Comparison of ENCODE assay signal across 20 mouse cellular contexts in genomic region chr11:51840657-51841056, GRCm38 (mm10). TPM values are rescaled to one million over a fixed set of nuclear protein-coding genes. Genes with fewer than 3 reads are reported as not detected.
DNase-seq lines count a peak whose midpoint lies in the region; ATAC-seq and TF ChIP-seq lines count a peak whose summit lies in the region.
"Had no signal": no experiment of that assay in that cellular context is flagged by ENCODE, and none has a peak within 500 bp of the region (broad histone marks: within the 10 kb centered on the region; RNA-seq: fewer than 3 reads in every experiment).

No protein-coding gene starts in this region.

- H3K4me3 ChIP-seq in embryonic facial prominence, embryonic 15.5 days (replicated peaks), result no peak overlapping the region
- no peak overlapping the region for H3K4me3 ChIP-seq in embryonic facial prominence, embryonic 10.5 days
- H3K4me3 ChIP-seq in stomach, embryonic 14.5 days (ENCODE audit: low read depth, low read length), result no peak overlapping the region
- no peak overlapping the region for H3K4me3 ChIP-seq in stomach, postnatal 0 days (ENCODE audit: low read depth, low read length)
- H3K4me3 ChIP-seq in liver, embryonic 14.5 days (ENCODE audit: insufficient read depth in 1 of 2, low read depth in 2 of 2, low read length in 2 of 2), result peak overlapping the region; percentile 28 to 39; a peak in 3 of 4 replicates
- no peak overlapping the region for H3K4me3 ChIP-seq in hindbrain, embryonic 16.5 days (ENCODE audit: low read length)
- no peak overlapping the region for H3K4me3 ChIP-seq in forebrain, embryonic 14.5 days (ENCODE audit: low read depth, low read length)
- H3K4me3 ChIP-seq: forebrain, embryonic 15.5 days; heart, embryonic 13.5 days; kidney, embryonic 15.5 days; midbrain, embryonic 10.5 days; neural tube, embryonic 12.5 days had no signal

- H3K4me2 ChIP-seq in embryonic facial prominence, embryonic 15.5 days (replicated peaks), result no peak overlapping the region
- no peak overlapping the region for H3K4me2 ChIP-seq in stomach, embryonic 14.5 days (replicated peaks; ENCODE audit: low read depth, low read length)
- no peak overlapping the region for H3K4me2 ChIP-seq in stomach, postnatal 0 days (replicated peaks; ENCODE audit: low read depth)
- H3K4me2 ChIP-seq in liver, embryonic 14.5 days (ENCODE audit: low read depth), result peak overlapping the region; percentile 80
- H3K4me2 ChIP-seq in hindbrain, embryonic 16.5 days (ENCODE audit: low read length), result no peak overlapping the region
- no peak overlapping the region for H3K4me2 ChIP-seq in forebrain, embryonic 14.5 days (ENCODE audit: low read length)
- H3K4me2 ChIP-seq: forebrain, embryonic 15.5 days; heart, embryonic 13.5 days; kidney, embryonic 15.5 days; neural tube, embryonic 12.5 days had no signal

- H3K27ac ChIP-seq in embryonic facial prominence, embryonic 15.5 days (replicated peaks), result 0 out of 2 replicates have a peak overlapping the region, but pooled peaks have one; percentile 34
- H3K27ac ChIP-seq in embryonic facial prominence, embryonic 10.5 days (replicated peaks), result no peak overlapping the region
- H3K27ac ChIP-seq in stomach, embryonic 14.5 days (ENCODE audit: low read length), result peak overlapping the region; percentile 44; the same call in 1 of the 2 replicates
- no peak overlapping the region; the same call in 1 of the 2 replicates for H3K27ac ChIP-seq in stomach, postnatal 0 days (replicated peaks)
- peak overlapping the region; percentile 96 for H3K27ac ChIP-seq in liver, embryonic 14.5 days
- H3K27ac ChIP-seq in hindbrain, embryonic 16.5 days (ENCODE audit: low read depth, low read length), result no peak overlapping the region
- H3K27ac ChIP-seq in forebrain, embryonic 14.5 days (ENCODE audit: low read depth, low read length), result no peak overlapping the region
- H3K27ac ChIP-seq: forebrain, embryonic 15.5 days; heart, embryonic 13.5 days; kidney, embryonic 15.5 days; midbrain, embryonic 10.5 days; neural tube, embryonic 12.5 days had no signal

- 72% methylated on average over 9 of the region's 9 CpGs for WGBS in embryonic facial prominence, embryonic 15.5 days
- WGBS in embryonic facial prominence, embryonic 10.5 days, result 89% methylated on average over 9 of the region's 9 CpGs
- 64% methylated on average over 9 of the region's 9 CpGs for WGBS in stomach, embryonic 14.5 days
- 69% methylated on average over 9 of the region's 9 CpGs for WGBS in stomach, postnatal 0 days
- 26% methylated on average over 9 of the region's 9 CpGs for WGBS in liver, embryonic 14.5 days (ENCODE audit: insufficient replicate concordance)
- WGBS in hindbrain, embryonic 16.5 days, result 91% methylated on average over 9 of the region's 9 CpGs
- 88% methylated on average over 9 of the region's 9 CpGs for WGBS in forebrain, embryonic 14.5 days

- TF ChIP-seq CTCF in stomach, postnatal 0 days (IDR thresholded peaks at IDR 0.05; ENCODE audit: low read depth), result no peak
- TF ChIP-seq CTCF in liver, embryonic 14.5 days (IDR thresholded peaks at IDR 0.05; ENCODE audit: low read depth), result no peak

- H3K27me3 ChIP-seq in embryonic facial prominence, embryonic 15.5 days, result no peaks in the 10 kb centered on the region
- H3K27me3 ChIP-seq in embryonic facial prominence, embryonic 10.5 days (replicated peaks; ENCODE audit: low read depth, poor library complexity, severe bottlenecking), result no peaks in the 10 kb centered on the region
- no peaks in the 10 kb centered on the region for H3K27me3 ChIP-seq in stomach, embryonic 14.5 days (ENCODE audit: control insufficient read depth, insufficient read depth, low read length)
- no peaks in the 10 kb centered on the region for H3K27me3 ChIP-seq in stomach, postnatal 0 days (ENCODE audit: control insufficient read depth, insufficient read depth, low read length)
- no peaks in the 10 kb centered on the region for H3K27me3 ChIP-seq in liver, embryonic 14.5 days (ENCODE audit: control insufficient read depth, insufficient read depth, low read length)
- no peaks in the 10 kb centered on the region for H3K27me3 ChIP-seq in hindbrain, embryonic 16.5 days (replicated peaks; ENCODE audit: control insufficient read depth, insufficient read depth, low read length)
- no peaks in the 10 kb centered on the region for H3K27me3 ChIP-seq in forebrain, embryonic 14.5 days (replicated peaks; ENCODE audit: control insufficient read depth, insufficient read depth, low read length)
- H3K27me3 ChIP-seq: forebrain, embryonic 15.5 days; heart, embryonic 13.5 days; neural tube, embryonic 12.5 days had no signal

- no peaks in the 10 kb centered on the region for H3K9me3 ChIP-seq in embryonic facial prominence, embryonic 15.5 days (replicated peaks)
- no peaks in the 10 kb centered on the region for H3K9me3 ChIP-seq in embryonic facial prominence, embryonic 10.5 days
- H3K9me3 ChIP-seq in stomach, embryonic 14.5 days (ENCODE audit: control insufficient read depth, low read depth, low read length), result no peaks in the 10 kb centered on the region
- no peaks in the 10 kb centered on the region for H3K9me3 ChIP-seq in stomach, postnatal 0 days (ENCODE audit: control insufficient read depth, low read length)
- no peaks in the 10 kb centered on the region for H3K9me3 ChIP-seq in liver, embryonic 14.5 days (ENCODE audit: control insufficient read depth, low read length)
- H3K9me3 ChIP-seq in hindbrain, embryonic 16.5 days (ENCODE audit: control insufficient read depth, low read length), result no peaks in the 10 kb centered on the region
- H3K9me3 ChIP-seq in forebrain, embryonic 14.5 days (replicated peaks; ENCODE audit: control insufficient read depth, low read length), result no peaks in the 10 kb centered on the region
- H3K9me3 ChIP-seq: forebrain, embryonic 15.5 days; heart, embryonic 13.5 days; kidney, embryonic 15.5 days; midbrain, embryonic 10.5 days; neural tube, embryonic 12.5 days had no signal

- DNase-seq in embryonic facial prominence, embryonic 10.5 days (ENCODE audit: low spot score), result no peak
- DNase-seq in stomach, postnatal 0 days (ENCODE audit: low spot score), result no peak
- DNase-seq in liver, embryonic 14.5 days (ENCODE audit: low read depth in 3 of 3, low spot score in 3 of 3), result peak; percentile 65 to 74 (median 73)
- no peak for DNase-seq in forebrain, embryonic 14.5 days (ENCODE audit: low spot score)
- no peak for DNase-seq in cerebellum, postnatal 25 days
- DNase-seq: adrenal gland, adult 2 months; cerebellum, adult 8-10 months; heart, postnatal 4 days; layer of hippocampus, postnatal 36 days; lung, postnatal 10 days; thymus, postnatal 4 days had no signal

- TF ChIP-seq EP300 in stomach, postnatal 0 days (optimal IDR thresholded peaks at IDR 0.05), result no peak
- peak; percentile 78 for TF ChIP-seq EP300 in liver, embryonic 14.5 days (IDR thresholded peaks at IDR 0.05; ENCODE audit: low read depth)

- no peak for ATAC-seq in embryonic facial prominence, embryonic 15.5 days (ENCODE audit: insufficient number of reproducible peaks, low FRiP score, low TSS enrichment, low read depth)
- ATAC-seq in stomach, embryonic 14.5 days (ENCODE audit: insufficient number of reproducible peaks, insufficient read depth, low FRiP score, low read depth), result no peak
- no peak for ATAC-seq in stomach, postnatal 0 days (ENCODE audit: low FRiP score, low TSS enrichment)
- ATAC-seq in liver, embryonic 14.5 days (ENCODE audit: insufficient read depth), result peak; percentile 85
- no peak for ATAC-seq in hindbrain, embryonic 16.5 days
- no peak for ATAC-seq in forebrain, embryonic 14.5 days
- ATAC-seq: CD4-positive, CD25-positive, alpha-beta regulatory T cell, adult 4 months; forebrain, embryonic 15.5 days had no signal

- peaks cover 32% of the 10 kb centered on the region for H3K36me3 ChIP-seq in embryonic facial prominence, embryonic 15.5 days
- H3K36me3 ChIP-seq in embryonic facial prominence, embryonic 10.5 days (replicated peaks), result no peaks in the 10 kb centered on the region
- H3K36me3 ChIP-seq in stomach, embryonic 14.5 days (ENCODE audit: control insufficient read depth, insufficient read depth, low read length), result no peaks in the 10 kb centered on the region
- peaks cover 4% of the 10 kb centered on the region for H3K36me3 ChIP-seq in stomach, postnatal 0 days (ENCODE audit: control insufficient read depth, insufficient read depth, low read length)
- H3K36me3 ChIP-seq in liver, embryonic 14.5 days (replicated peaks; ENCODE audit: control insufficient read depth, insufficient read depth, low read depth), result no peaks in the 10 kb centered on the region
- no peaks in the 10 kb centered on the region for H3K36me3 ChIP-seq in hindbrain, embryonic 16.5 days (ENCODE audit: control insufficient read depth, insufficient read depth, low read length)
- no peaks in the 10 kb centered on the region for H3K36me3 ChIP-seq in forebrain, embryonic 14.5 days (ENCODE audit: control insufficient read depth, insufficient read depth, low read length)
- H3K36me3 ChIP-seq: forebrain, embryonic 15.5 days; heart, embryonic 13.5 days; kidney, embryonic 15.5 days; midbrain, embryonic 10.5 days; neural tube, embryonic 12.5 days had no signal

- peaks cover 14% of the 10 kb centered on the region for H3K4me1 ChIP-seq in embryonic facial prominence, embryonic 15.5 days
- peaks cover 9% of the 10 kb centered on the region for H3K4me1 ChIP-seq in embryonic facial prominence, embryonic 10.5 days
- H3K4me1 ChIP-seq in stomach, embryonic 14.5 days (ENCODE audit: control insufficient read depth, insufficient read depth, low read length), result no peaks in the 10 kb centered on the region
- H3K4me1 ChIP-seq in stomach, postnatal 0 days (replicated peaks; ENCODE audit: control insufficient read depth, insufficient read depth), result no peaks in the 10 kb centered on the region
- H3K4me1 ChIP-seq in liver, embryonic 14.5 days (replicated peaks; ENCODE audit: control insufficient read depth in 2 of 2, insufficient read depth in 2 of 2, low read length in 1 of 2), result peaks cover 30 to 45% of the 10 kb centered on the region in 2 experiments
- H3K4me1 ChIP-seq in hindbrain, embryonic 16.5 days (ENCODE audit: control insufficient read depth, insufficient read depth, low read depth, low read length), result no peaks in the 10 kb centered on the region
- no peaks in the 10 kb centered on the region for H3K4me1 ChIP-seq in forebrain, embryonic 14.5 days (ENCODE audit: control insufficient read depth, insufficient read depth, low read length)
- H3K4me1 ChIP-seq: forebrain, embryonic 15.5 days; midbrain, embryonic 10.5 days; neural tube, embryonic 12.5 days had no signal

- no peak overlapping the region for H3K9ac ChIP-seq in embryonic facial prominence, embryonic 15.5 days
- no peak overlapping the region for H3K9ac ChIP-seq in stomach, embryonic 14.5 days (replicated peaks; ENCODE audit: low read depth, low read length)
- no peak overlapping the region for H3K9ac ChIP-seq in stomach, postnatal 0 days (ENCODE audit: low read length)
- peak overlapping the region; percentile 73 for H3K9ac ChIP-seq in liver, embryonic 14.5 days (replicated peaks)
- H3K9ac ChIP-seq in hindbrain, embryonic 16.5 days (ENCODE audit: low read depth, low read length), result no peak overlapping the region
- no peak overlapping the region for H3K9ac ChIP-seq in forebrain, embryonic 14.5 days (ENCODE audit: low read length)
- H3K9ac ChIP-seq: forebrain, embryonic 15.5 days; heart, embryonic 13.5 days; kidney, embryonic 15.5 days; neural tube, embryonic 12.5 days had no signal

RNA-seq across cellular contexts. Expression of gene Jade2, which starts 16.8 kb away (rescaled TPM):
- 2.5 and 2.6 TPM in 2 replicates for polyA plus RNA-seq in embryonic facial prominence, embryonic 15.5 days (2015; fragmentation: Nextera tagmentation; extraction: Ambion mirVana)
- polyA plus RNA-seq in embryonic facial prominence, embryonic 10.5 days (2016; fragmentation: Nextera tagmentation; extraction: Ambion mirVana), result 0.65 and 0.80 TPM in 2 replicates
- polyA plus RNA-seq in stomach, embryonic 14.5 days (2014; fragmentation: Nextera tagmentation; extraction: Ambion mirVana), result 1.5 and 1.8 TPM in 2 replicates
- polyA plus RNA-seq in stomach, postnatal 0 days (2015; fragmentation: Nextera tagmentation; extraction: Ambion mirVana), result 1.2 and 1.3 TPM in 2 replicates
- 0.63 and 0.77 TPM in 2 replicates for polyA plus RNA-seq in liver, embryonic 14.5 days (2012; rRNA removed)
- 0.42 and 0.46 TPM in 2 replicates for polyA plus RNA-seq in liver, embryonic 14.5 days (2014; fragmentation: Nextera tagmentation; extraction: Ambion mirVana)
- polyA plus RNA-seq in hindbrain, embryonic 16.5 days (2015; fragmentation: Nextera tagmentation; extraction: Ambion mirVana), result 1.1 TPM in 2 replicates
- 0.20 and 0.23 TPM in 2 replicates for polyA plus RNA-seq in forebrain, embryonic 14.5 days (2014; fragmentation: Nextera tagmentation; extraction: Ambion mirVana)

Comparison
In these comparisons a context has a peak if more than half of its experiments do, and no peak if none do; other contexts are left out.
1. H3K27ac ChIP-seq: peak in embryonic facial prominence, embryonic 15.5 days (single experiment), stomach, embryonic 14.5 days (single experiment) and liver, embryonic 14.5 days (single experiment); none in embryonic facial prominence, embryonic 10.5 days (single experiment), stomach, postnatal 0 days (single experiment), hindbrain, embryonic 16.5 days (single experiment) and forebrain, embryonic 14.5 days (single experiment).
2. H3K4me3 ChIP-seq: peak in liver, embryonic 14.5 days (2 of 2); none in embryonic facial prominence, embryonic 15.5 days (single experiment), embryonic facial prominence, embryonic 10.5 days (single experiment), stomach, embryonic 14.5 days (single experiment), stomach, postnatal 0 days (single experiment), hindbrain, embryonic 16.5 days (single experiment) and forebrain, embryonic 14.5 days (single experiment).
3. DNase-seq: peak in liver, embryonic 14.5 days (3 of 3); none in embryonic facial prominence, embryonic 10.5 days (single experiment), stomach, postnatal 0 days (single experiment), forebrain, embryonic 14.5 days (single experiment) and cerebellum, postnatal 25 days (0 of 2).